ENCODE assay signal across 9 mouse cellular contexts in genomic region chr15:78403301-78403741, GRCm38 (mm10). TPM values are rescaled to one million over a fixed set of nuclear protein-coding genes. Genes with fewer than 3 reads are reported as not detected.
DNase-seq lines count a peak whose midpoint lies in the region; ATAC-seq lines count a peak whose summit lies in the region.
"Had no signal": no experiment of that assay in that cellular context is flagged by ENCODE, and none has a peak within 500 bp of the region (broad histone marks: within the 10 kb centered on the region; RNA-seq: fewer than 3 reads in every experiment).

No protein-coding gene starts in this region.

- no peaks in the 10 kb centered on the region for H3K9me3 ChIP-seq in heart, embryonic 10.5 days
- no peaks in the 10 kb centered on the region for H3K9me3 ChIP-seq in hindbrain, embryonic 14.5 days (ENCODE audit: control insufficient read depth, low read length)
- H3K9me3 ChIP-seq in liver, embryonic 13.5 days (replicated peaks), result no peaks in the 10 kb centered on the region

- H3K4me1 ChIP-seq in heart, embryonic 10.5 days, result peaks cover 38% of the 10 kb centered on the region
- H3K4me1 ChIP-seq in hindbrain, embryonic 14.5 days (replicated peaks; ENCODE audit: control insufficient read depth, insufficient read depth, low read length), result peaks cover 30% of the 10 kb centered on the region
- peaks cover 65% of the 10 kb centered on the region for H3K4me1 ChIP-seq in liver, embryonic 13.5 days (replicated peaks)

- H3K27me3 ChIP-seq in heart, embryonic 10.5 days (ENCODE audit: insufficient read depth, poor library complexity, severe bottlenecking), result peaks cover 21% of the 10 kb centered on the region
- H3K27me3 ChIP-seq in hindbrain, embryonic 14.5 days (ENCODE audit: control insufficient read depth, insufficient read depth, low read length), result 0 out of 2 replicates have a peak, but pooled peaks cover 3% of the 10 kb centered on the region
- H3K27me3 ChIP-seq in liver, embryonic 13.5 days, result no peaks in the 10 kb centered on the region

- 0 out of 2 replicates have a peak overlapping the region, but pooled peaks have one; percentile 4 for H3K9ac ChIP-seq in hindbrain, embryonic 14.5 days
- peak overlapping the region; percentile 95 for H3K9ac ChIP-seq in liver, embryonic 13.5 days

- DNase-seq in heart, embryonic 10.5 days (ENCODE audit: low spot score), result no peak
- DNase-seq in heart, postnatal 14 days, result no peak
- peak; percentile 18 for DNase-seq in Muller cell, postnatal 12 days (ENCODE audit: inconsistent ontology term)
- no peak for DNase-seq in hindbrain, embryonic 14.5 days (ENCODE audit: low spot score)
- DNase-seq in liver, embryonic 13.5 days, result no peak
- no peak for DNase-seq in retina, postnatal 1 day
- DNase-seq in frontal cortex, postnatal 25 days (ENCODE audit: low spot score in 2 of 2), result no peak
- no peak for DNase-seq in gastrocnemius, postnatal 25 days

- ATAC-seq in hindbrain, embryonic 14.5 days (ENCODE audit: low FRiP score), result no peak
- no peak for ATAC-seq in liver, embryonic 13.5 days (ENCODE audit: low read depth)

- intact Hi-C loops in heart, postnatal 14 days (cut with DNase I), result no loop called here

- H3K36me3 ChIP-seq in heart, embryonic 10.5 days, result no peaks in the 10 kb centered on the region
- no peaks in the 10 kb centered on the region for H3K36me3 ChIP-seq in hindbrain, embryonic 14.5 days (replicated peaks; ENCODE audit: control insufficient read depth, insufficient read depth)
- H3K36me3 ChIP-seq in liver, embryonic 13.5 days, result peaks cover 6% of the 10 kb centered on the region

- 0 out of 2 replicates have a peak overlapping the region, but pooled peaks have one; percentile 16 for H3K4me3 ChIP-seq in heart, embryonic 10.5 days
- no peak overlapping the region for H3K4me3 ChIP-seq in hindbrain, embryonic 14.5 days (replicated peaks; ENCODE audit: low read length)
- H3K4me3 ChIP-seq in liver, embryonic 13.5 days (replicated peaks), result peak overlapping the region; percentile 87

- 58% methylated on average over 3 of the region's 3 CpGs for WGBS in heart, embryonic 10.5 days
- 44% methylated on average over 3 of the region's 3 CpGs for WGBS in hindbrain, embryonic 14.5 days
- WGBS in liver, embryonic 13.5 days (ENCODE audit: insufficient replicate concordance), result 64% methylated on average over 3 of the region's 3 CpGs

- H3K27ac ChIP-seq in heart, embryonic 10.5 days, result peak overlapping the region; percentile 67
- peak overlapping the region; percentile 17; the same call in 1 of the 2 replicates for H3K27ac ChIP-seq in hindbrain, embryonic 14.5 days
- H3K27ac ChIP-seq in liver, embryonic 13.5 days, result peak overlapping the region; percentile 100

- H3K4me2 ChIP-seq in hindbrain, embryonic 14.5 days (replicated peaks), result peak overlapping the region; percentile 8; the same call in 1 of the 2 replicates
- H3K4me2 ChIP-seq in liver, embryonic 13.5 days, result peak overlapping the region; percentile 94

RNA-seq across cellular contexts. Expression of gene Tst, which starts 2.4 kb away (rescaled TPM):
- 9.5 and 25.6 TPM in 2 replicates for polyA plus RNA-seq in heart, embryonic 10.5 days (2016; fragmentation: Nextera tagmentation; extraction: Ambion mirVana)
- total RNA-seq in heart, postnatal 14 days (2021), result 10 to 100 TPM; 11.2 to 13.7 TPM
- polyA plus RNA-seq in hindbrain, embryonic 14.5 days (2014; fragmentation: Nextera tagmentation; extraction: Ambion mirVana), result 21.4 and 23.7 TPM in 2 replicates
- polyA plus RNA-seq in liver, embryonic 13.5 days (2015; fragmentation: Nextera tagmentation; extraction: Ambion mirVana), result 105 and 109 TPM in 2 replicates
- total RNA-seq in gastrocnemius, postnatal 25 days (2021), result 10 to 100 TPM; 18.4 to 26.5 TPM

RNA-seq across cellular contexts. Expression of gene Mpst, which starts 2.9 kb away (rescaled TPM):
- 0.75 and 1.4 TPM in 2 replicates for polyA plus RNA-seq in heart, embryonic 10.5 days (2016; fragmentation: Nextera tagmentation; extraction: Ambion mirVana)
- total RNA-seq in heart, postnatal 14 days (2021), result 10 to 100 TPM; 28.1 to 31.0 TPM
- polyA plus RNA-seq in hindbrain, embryonic 14.5 days (2014; fragmentation: Nextera tagmentation; extraction: Ambion mirVana), result 3.2 and 4.2 TPM in 2 replicates
- polyA plus RNA-seq in liver, embryonic 13.5 days (2015; fragmentation: Nextera tagmentation; extraction: Ambion mirVana), result 3.8 and 4.2 TPM in 2 replicates
- 10 to 100 TPM; 55.7 to 56.8 TPM for total RNA-seq in gastrocnemius, postnatal 25 days (2021)

RNA-seq across cellular contexts. Expression of gene Tex33, which starts 7.6 kb away (rescaled TPM):
- polyA plus RNA-seq in heart, embryonic 10.5 days (2016; fragmentation: Nextera tagmentation; extraction: Ambion mirVana), result not detected in 2 replicates
- not detected for total RNA-seq in heart, postnatal 14 days (2021)
- polyA plus RNA-seq in hindbrain, embryonic 14.5 days (2014; fragmentation: Nextera tagmentation; extraction: Ambion mirVana), result not detected in 2 replicates
- polyA plus RNA-seq in liver, embryonic 13.5 days (2015; fragmentation: Nextera tagmentation; extraction: Ambion mirVana), result not detected in 2 replicates
- not detected for total RNA-seq in gastrocnemius, postnatal 25 days (2021)
- total RNA-seq: CH12.LX had no signal

RNA-seq across cellular contexts. Expression of gene Kctd17, which starts 25.0 kb away (rescaled TPM):
- 23.0 and 30.3 TPM in 2 replicates for polyA plus RNA-seq in heart, embryonic 10.5 days (2016; fragmentation: Nextera tagmentation; extraction: Ambion mirVana)
- 10 to 100 TPM; 53.9 to 54.3 TPM for total RNA-seq in heart, postnatal 14 days (2021)
- 134 and 141 TPM in 2 replicates for polyA plus RNA-seq in hindbrain, embryonic 14.5 days (2014; fragmentation: Nextera tagmentation; extraction: Ambion mirVana)
- polyA plus RNA-seq in liver, embryonic 13.5 days (2015; fragmentation: Nextera tagmentation; extraction: Ambion mirVana), result 4.7 and 5.1 TPM in 2 replicates
- 10 to 100 TPM; 15.8 to 22.8 TPM for total RNA-seq in gastrocnemius, postnatal 25 days (2021)
- total RNA-seq: CH12.LX had no signal

Comparison
In these comparisons a context has a peak if more than half of its experiments do, and no peak if none do; other contexts are left out.
1. H3K27ac ChIP-seq: peak in every context shown above with its lines; median percentile 100 in liver, embryonic 13.5 days; 67 in heart, embryonic 10.5 days; 17 in hindbrain, embryonic 14.5 days.